Comparison of ENCODE assay signal across 30 mouse cellular contexts in genomic region chr15:62121696-62122095, GRCm38 (mm10).
DNase-seq lines count a peak whose midpoint lies in the region; ATAC-seq and TF ChIP-seq lines count a peak whose summit lies in the region.
"Had no signal": no experiment of that assay in that cellular context is flagged by ENCODE, and none has a peak within 500 bp of the region (broad histone marks: within the 10 kb centered on the region; RNA-seq: fewer than 3 reads in every experiment).

No protein-coding gene starts in this region.

- ATAC-seq in liver, embryonic 11.5 days (replicated peaks; ENCODE audit: low FRiP score): no peak
- ATAC-seq in liver, embryonic 16.5 days (ENCODE audit: low read depth): no peak
- ATAC-seq: forebrain, embryonic 15.5 days; inflammation-experienced regulatory T-cells, adult 6 months; Patski had no signal

- peak overlapping the region; percentile 50; the same call in 1 of the 2 replicates for H3K27ac ChIP-seq in liver, adult 2 months (replicated peaks; ENCODE audit: insufficient read depth, low read depth, low read length)
- H3K27ac ChIP-seq in liver, embryonic 11.5 days (ENCODE audit: low read depth, low read length): peak overlapping the region; percentile 85
- H3K27ac ChIP-seq in liver, embryonic 16.5 days (ENCODE audit: low read length): peak overlapping the region; percentile 43
- H3K27ac ChIP-seq: embryonic facial prominence, embryonic 10.5 days; embryonic facial prominence, embryonic 15.5 days; forebrain, embryonic 15.5 days; gastrocnemius, adult 2 months; heart, adult 2 months; heart, embryonic 13.5 days; hindbrain, embryonic 15.5 days; limb, embryonic 10.5 days; limb, embryonic 15.5 days; neural tube, embryonic 13.5 days had no signal

- no peaks in the 10 kb centered on the region for H3K36me3 ChIP-seq in liver, adult 2 months (ENCODE audit: control insufficient read depth, insufficient read depth, low read length)
- no peaks in the 10 kb centered on the region for H3K36me3 ChIP-seq in liver, embryonic 11.5 days (ENCODE audit: control insufficient read depth, insufficient read depth, low read length)
- no peaks in the 10 kb centered on the region for H3K36me3 ChIP-seq in liver, embryonic 16.5 days (ENCODE audit: control insufficient read depth, insufficient read depth)
- H3K36me3 ChIP-seq: embryonic facial prominence, embryonic 10.5 days; embryonic facial prominence, embryonic 15.5 days; forebrain, embryonic 15.5 days; heart, embryonic 13.5 days; hindbrain, embryonic 15.5 days; limb, embryonic 10.5 days; limb, embryonic 15.5 days; neural tube, embryonic 13.5 days had no signal

- no peak for TF ChIP-seq POLR2A in liver, adult 2 months (IDR thresholded peaks at IDR 0.05; ENCODE audit: extremely low read depth, insufficient read depth, low read length)

- peaks cover 3% of the 10 kb centered on the region; the same call in 1 of the 2 replicates for H3K79me2 ChIP-seq in liver, adult 2 months (ENCODE audit: control insufficient read depth, insufficient read depth, low read length)

- peak overlapping the region; percentile 56 for H3K4me2 ChIP-seq in liver, embryonic 11.5 days
- H3K4me2 ChIP-seq in liver, embryonic 16.5 days (ENCODE audit: low read depth, low read length): peak overlapping the region; percentile 12
- H3K4me2 ChIP-seq: embryonic facial prominence, embryonic 15.5 days; forebrain, embryonic 15.5 days; heart, embryonic 13.5 days; hindbrain, embryonic 15.5 days; limb, embryonic 15.5 days; neural tube, embryonic 13.5 days had no signal

- 45% methylated on average over 4 of the region's 4 CpGs for WGBS in liver, adult 2 months
- WGBS in liver, embryonic 11.5 days: 74% methylated on average over 4 of the region's 4 CpGs
- WGBS in liver, embryonic 16.5 days (ENCODE audit: insufficient replicate concordance): 54% methylated on average over 4 of the region's 4 CpGs

- peaks cover 11% of the 10 kb centered on the region for H3K4me1 ChIP-seq in liver, adult 2 months (ENCODE audit: control insufficient read depth, insufficient read depth, low read length)
- H3K4me1 ChIP-seq in liver, embryonic 11.5 days (replicated peaks; ENCODE audit: control insufficient read depth, insufficient read depth, low read length): peaks cover 47% of the 10 kb centered on the region
- H3K4me1 ChIP-seq in liver, embryonic 16.5 days (ENCODE audit: control insufficient read depth, low read depth, low read length): peaks cover 31% of the 10 kb centered on the region
- H3K4me1 ChIP-seq: embryonic facial prominence, embryonic 15.5 days; forebrain, embryonic 15.5 days had no signal

- DNase-seq in cerebellum, postnatal 10 days: peak; percentile 53 to 61
- no peak for DNase-seq in cerebellum, adult 18-20 months
- DNase-seq in liver, adult 2 months (ENCODE audit: extremely low read depth, low read depth, low spot score): peak; percentile 66
- no peak for DNase-seq in liver
- DNase-seq in liver, embryonic 11.5 days (ENCODE audit: low spot score): no peak
- DNase-seq in thymus, postnatal 4 days: no peak
- no peak for DNase-seq in lung, postnatal 4 days
- DNase-seq: adrenal gland, postnatal 10 days; cerebellum, adult 2 months; cerebellum, postnatal 25 days; gastrocnemius, adult 2 months; gastrocnemius, postnatal 36 days; heart, adult 2 months; heart, postnatal 10 days; kidney, adult 11 months; kidney, postnatal 14 days; thymus, adult 2 months; thymus, postnatal 36 days had no signal

- no peak for TF ChIP-seq CTCF in liver, adult 2 months (IDR thresholded peaks at IDR 0.05; ENCODE audit: low read depth, low read length)

- no peak overlapping the region for H3K4me3 ChIP-seq in liver, adult 2 months (ENCODE audit: insufficient read depth, low read depth, low read length)
- H3K4me3 ChIP-seq in liver, embryonic 11.5 days (ENCODE audit: low read depth, low read length): no peak overlapping the region
- no peak overlapping the region for H3K4me3 ChIP-seq in liver, embryonic 16.5 days (ENCODE audit: low read depth, low read length)
- H3K4me3 ChIP-seq: embryonic facial prominence, embryonic 10.5 days; embryonic facial prominence, embryonic 15.5 days; forebrain, embryonic 15.5 days; gastrocnemius, adult 2 months; heart, adult 2 months; heart, embryonic 13.5 days; hindbrain, embryonic 15.5 days; limb, embryonic 10.5 days; limb, embryonic 15.5 days; neural tube, embryonic 13.5 days had no signal

- H3K9me3 ChIP-seq in liver, embryonic 11.5 days (ENCODE audit: control insufficient read depth, low read length): no peaks in the 10 kb centered on the region
- no peaks in the 10 kb centered on the region for H3K9me3 ChIP-seq in liver, embryonic 16.5 days (replicated peaks; ENCODE audit: control insufficient read depth, low read length)
- H3K9me3 ChIP-seq: embryonic facial prominence, embryonic 10.5 days; embryonic facial prominence, embryonic 15.5 days; forebrain, embryonic 15.5 days; heart, embryonic 13.5 days; hindbrain, embryonic 15.5 days; limb, embryonic 10.5 days; limb, embryonic 15.5 days; neural tube, embryonic 13.5 days had no signal

- no peaks in the 10 kb centered on the region for H3K27me3 ChIP-seq in liver, adult 2 months (ENCODE audit: control insufficient read depth, insufficient read depth, low read length)
- no peaks in the 10 kb centered on the region for H3K27me3 ChIP-seq in liver, embryonic 11.5 days (replicated peaks; ENCODE audit: control insufficient read depth, insufficient read depth, low read length)
- H3K27me3 ChIP-seq in liver, embryonic 16.5 days (ENCODE audit: control insufficient read depth, insufficient read depth, low read depth, low read length): no peaks in the 10 kb centered on the region
- H3K27me3 ChIP-seq: CH12.LX; embryonic facial prominence, embryonic 15.5 days; forebrain, embryonic 15.5 days; heart, embryonic 13.5 days; hindbrain, embryonic 15.5 days; limb, embryonic 15.5 days; neural tube, embryonic 13.5 days; Patski had no signal

- H3K9ac ChIP-seq in liver, adult 2 months (ENCODE audit: low read depth, low read length): no peak overlapping the region
- peak overlapping the region; percentile 53 for H3K9ac ChIP-seq in liver, embryonic 11.5 days (ENCODE audit: low read depth, low read length)
- H3K9ac ChIP-seq in liver, embryonic 16.5 days (ENCODE audit: low read depth, low read length): 0 out of 2 replicates have a peak overlapping the region, but pooled peaks have one; percentile 18
- H3K9ac ChIP-seq: embryonic facial prominence, embryonic 15.5 days; forebrain, embryonic 15.5 days; heart, embryonic 13.5 days; hindbrain, embryonic 15.5 days; limb, embryonic 15.5 days; neural tube, embryonic 13.5 days had no signal

Comparison
In these comparisons a context has a peak if more than half of its experiments do, and no peak if none do; other contexts are left out.
1. DNase-seq: peak in cerebellum, postnatal 10 days (2 of 2) and liver, adult 2 months (single experiment); none in cerebellum, adult 18-20 months (0 of 2), liver (single experiment), liver, embryonic 11.5 days (single experiment), thymus, postnatal 4 days (single experiment) and lung, postnatal 4 days (0 of 2).
2. Peak in every context shown above with its lines, with median percentiles within 50 percentile points of each other: H3K27ac ChIP-seq.